Mouse (Mus musculus) brain, embryonic 14.5 days (tissue): ENCODE results near the gene Wap. TPM values are rescaled to one million over a fixed set of nuclear protein-coding genes. Genes with fewer than 3 reads are reported as not detected.

ENCODE experiments used
- DNase-seq: peaks from one replicate; pipeline ENCODE4 v3.0.0-alpha.2; 2011; ENCODE audit warnings: low read depth
- CTCF ChIP-seq: fragments of 200-500 bp; IDR thresholded peaks from 2 replicates; pipeline ENCODE4 v1.5.1; 2012; ENCODE audit warnings: inconsistent platforms, mild to moderate bottlenecking, moderate library complexity, borderline replicate concordance; ENCODE audit not compliant: insufficient read depth, insufficient read length; ENCODE audit errors: extremely low read depth
- POLR2A ChIP-seq: fragments of 200-500 bp; IDR thresholded peaks from 2 replicates; pipeline ENCODE4 v1.6.1; 2012; ENCODE audit warnings: mild to moderate bottlenecking, inconsistent platforms, borderline replicate concordance; ENCODE audit not compliant: poor library complexity, insufficient read depth, insufficient read length, severe bottlenecking; ENCODE audit errors: extremely low read depth
- polyA plus RNA-seq: library from polyadenylated mRNA; depleted of rRNA; stranded (reverse); fragments of >200 nt; gene quantifications from 2 replicates; pipeline ENCODE4 v1.2.3, GENCODE M21; 2012; rRNA removed

Wap gene
- not detected in 2 replicates for polyA plus RNA-seq

DNA sequence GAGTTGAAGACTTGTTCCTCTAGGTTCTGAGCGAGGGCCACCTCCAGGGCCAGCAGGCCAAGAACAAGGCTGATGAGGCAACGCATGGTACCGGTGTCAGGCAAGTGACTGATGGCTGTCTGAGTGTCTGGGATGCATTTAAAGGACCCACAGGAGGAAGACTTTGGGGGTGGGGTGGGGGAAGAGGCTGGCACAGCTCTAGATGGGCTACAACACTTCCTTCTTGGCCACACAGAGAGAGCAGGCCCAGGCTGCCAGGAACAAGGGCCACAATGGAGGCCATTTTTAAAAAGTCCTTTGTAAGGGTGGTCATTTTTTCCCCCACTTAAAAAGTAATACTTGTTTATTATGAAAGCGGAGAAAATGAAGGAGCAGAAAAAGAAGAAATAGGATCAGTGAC is at the start of gene Wap:
Gene Wap (minus strand): TSS at position 101 of the 400 bp plus-strand sequence.
- no peak for TF ChIP-seq POLR2A
- TF ChIP-seq CTCF, result no peak
- DNase-seq, result no peak

DNA sequence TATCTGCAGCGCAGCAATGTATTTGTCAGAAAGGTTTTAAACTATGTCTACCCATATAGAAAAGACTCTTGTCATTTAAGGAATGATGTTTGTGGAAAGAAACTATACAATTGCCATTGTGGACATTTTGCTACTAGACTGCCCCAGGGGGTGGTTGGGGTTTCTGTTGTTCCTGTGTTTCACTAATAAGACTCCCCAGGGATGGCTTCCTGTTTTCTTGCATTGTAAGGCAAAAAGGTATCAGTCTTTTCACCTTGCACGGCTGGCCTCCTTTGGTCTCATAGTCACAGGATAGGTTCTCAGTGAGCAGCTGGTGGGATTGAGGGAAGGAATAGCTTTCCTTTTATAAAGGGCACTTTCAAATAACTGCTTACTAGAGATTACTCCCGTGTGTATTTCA is 46.3 kb upstream of the Wap start:
- DNase-seq, result no peak
- TF ChIP-seq POLR2A, result no peak
- TF ChIP-seq CTCF, result no peak

DNA sequence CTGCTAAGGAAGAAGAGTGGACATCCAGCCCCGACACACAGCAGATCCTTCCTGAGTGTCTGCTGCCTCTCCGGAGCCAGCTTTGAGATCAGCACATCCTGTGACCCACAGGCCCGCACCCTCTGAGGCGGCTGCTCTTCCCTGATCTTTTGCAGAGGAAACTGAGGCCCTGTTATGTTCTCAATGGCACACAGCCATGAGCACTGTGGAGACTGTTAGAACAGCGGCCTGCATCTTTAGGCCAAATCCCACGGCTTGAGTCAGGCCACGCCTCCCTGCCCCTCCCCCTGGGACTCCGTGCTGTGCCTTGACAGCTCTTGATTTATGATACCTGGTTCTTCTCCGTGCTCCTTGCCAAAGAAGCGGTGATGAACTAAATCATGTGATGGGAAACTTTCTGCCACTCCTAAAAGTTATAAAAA is 42.0 kb upstream of the Wap start:
- TF ChIP-seq CTCF (no peak), POLR2A (no peak)
- peak; percentile 11 for DNase-seq

DNA sequence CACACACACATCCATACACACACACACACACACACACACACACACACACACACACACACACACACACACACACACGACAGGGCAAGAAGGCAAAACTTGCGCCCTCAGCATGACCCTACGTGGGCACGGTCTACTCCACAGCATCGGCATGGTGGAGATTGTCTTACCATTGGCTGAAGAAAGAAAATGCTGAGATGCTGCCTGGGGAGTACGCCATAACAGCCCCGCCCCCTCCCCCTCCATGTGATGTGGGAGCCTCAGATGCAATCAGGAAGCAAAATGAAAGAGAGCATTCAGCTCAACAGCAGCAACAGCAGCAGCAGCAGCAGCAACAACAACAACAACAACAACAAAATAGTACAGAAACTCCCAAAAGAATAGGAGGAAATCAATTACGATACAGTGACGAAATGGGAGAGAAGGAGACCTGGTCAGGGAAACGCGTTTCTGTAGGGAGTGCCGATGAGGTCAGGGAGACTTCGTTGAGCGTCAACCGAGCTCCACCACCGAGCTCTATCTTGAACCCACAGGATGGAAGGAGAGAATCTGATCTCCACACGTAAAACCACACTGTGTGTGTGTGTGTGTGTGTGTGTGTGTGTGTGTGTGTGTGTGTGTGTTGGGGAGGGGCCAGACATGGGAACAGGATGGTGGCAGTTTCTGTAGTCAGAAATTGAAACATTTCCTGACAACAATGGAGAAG is 41.4 kb upstream of the Wap start:
- TF ChIP-seq POLR2A, result no peak

DNA sequence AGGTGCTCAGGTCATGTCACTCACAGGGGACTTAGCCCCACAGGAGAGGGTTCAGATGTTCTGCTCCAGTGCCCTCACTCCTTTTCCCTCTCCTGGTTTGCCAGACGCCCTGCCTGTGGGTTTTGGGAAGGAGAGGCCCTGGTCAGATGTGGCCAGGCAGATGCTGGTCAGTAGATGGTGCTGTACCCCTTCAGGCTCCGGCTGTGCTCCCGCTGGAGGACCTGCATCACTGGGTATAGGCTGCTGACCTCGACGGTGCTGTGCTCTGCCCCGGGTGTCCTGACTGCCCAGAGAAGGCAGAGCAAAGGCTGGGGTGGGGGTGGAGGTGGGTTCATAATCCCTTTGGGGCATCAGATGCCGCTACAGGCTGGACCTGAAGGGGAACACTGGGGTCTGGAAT is 39.1 kb upstream of the Wap start:
- DNase-seq, result peak; percentile 30
- TF ChIP-seq CTCF (peak; percentile 53), POLR2A (no peak)

More for the DNA sequence above, 41.4 kb upstream of the Wap start:
- DNase-seq, result no peak

DNA sequence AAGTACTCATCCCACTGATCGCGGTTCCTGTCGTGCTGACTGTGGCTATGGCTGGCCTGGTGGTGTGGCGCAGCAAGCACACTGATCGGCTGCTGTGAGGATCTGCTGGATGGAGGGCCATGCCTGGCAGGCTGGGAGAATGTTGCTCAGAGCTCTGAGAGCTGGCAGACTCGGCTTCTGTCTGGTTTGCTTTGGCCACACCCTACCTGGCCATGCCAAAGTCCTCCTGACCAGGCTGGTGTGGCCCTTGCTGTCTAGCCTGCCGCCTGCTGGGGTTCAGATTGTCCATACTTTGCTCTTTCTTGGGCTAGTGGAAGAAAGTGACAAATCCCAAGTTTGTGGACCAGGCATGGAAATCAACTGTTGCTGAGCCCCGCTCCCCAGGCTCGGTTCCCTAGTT is 38.2 kb upstream of the Wap start:
- no peak for DNase-seq

DNA sequence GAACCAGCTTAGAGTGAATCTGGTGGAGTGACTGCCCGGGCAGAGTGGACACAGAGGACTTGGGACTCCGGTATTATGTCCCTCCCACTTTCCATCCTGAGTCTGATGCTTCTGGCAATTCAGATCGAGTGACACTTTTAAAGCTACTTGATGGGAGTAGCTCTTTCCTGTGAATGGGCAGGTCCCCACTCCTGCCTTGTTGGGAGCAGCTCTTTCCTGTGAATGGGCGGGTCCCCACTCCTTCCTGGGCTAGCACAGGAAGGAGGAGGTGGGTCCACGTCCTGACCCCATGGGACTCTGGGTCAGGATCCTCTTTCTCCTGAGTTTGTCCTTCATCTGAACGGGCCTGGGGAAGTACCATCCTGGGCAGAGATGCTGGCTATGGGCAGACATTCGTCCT is 37.0 kb upstream of the Wap start:
- no peak for DNase-seq
- TF ChIP-seq POLR2A (no peak), CTCF (no peak)

More for the DNA sequence above, 38.2 kb upstream of the Wap start:
- TF ChIP-seq CTCF (no peak), POLR2A (no peak)

DNA sequence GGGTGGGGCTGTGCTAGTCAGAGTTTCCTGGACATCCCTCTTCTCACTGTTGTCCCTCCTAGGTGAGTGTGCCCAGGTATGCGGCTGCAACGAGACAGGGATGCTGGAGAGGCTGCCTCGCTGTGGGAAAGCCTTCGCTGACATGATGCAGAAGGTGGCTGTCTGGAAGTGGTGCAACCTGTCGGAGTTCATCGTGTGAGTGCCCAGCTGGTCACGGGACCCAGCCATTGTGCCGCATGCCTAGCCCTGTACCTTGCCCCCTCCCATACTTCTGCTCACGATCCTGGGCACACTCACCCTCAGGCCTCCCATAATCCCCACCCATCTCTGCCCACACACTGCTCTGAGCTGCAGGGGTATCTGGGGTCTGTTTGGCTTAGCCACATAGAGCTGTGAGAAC is 36.3 kb upstream of the Wap start:
- no peak for DNase-seq
- TF ChIP-seq CTCF (no peak), POLR2A (no peak)

DNA sequence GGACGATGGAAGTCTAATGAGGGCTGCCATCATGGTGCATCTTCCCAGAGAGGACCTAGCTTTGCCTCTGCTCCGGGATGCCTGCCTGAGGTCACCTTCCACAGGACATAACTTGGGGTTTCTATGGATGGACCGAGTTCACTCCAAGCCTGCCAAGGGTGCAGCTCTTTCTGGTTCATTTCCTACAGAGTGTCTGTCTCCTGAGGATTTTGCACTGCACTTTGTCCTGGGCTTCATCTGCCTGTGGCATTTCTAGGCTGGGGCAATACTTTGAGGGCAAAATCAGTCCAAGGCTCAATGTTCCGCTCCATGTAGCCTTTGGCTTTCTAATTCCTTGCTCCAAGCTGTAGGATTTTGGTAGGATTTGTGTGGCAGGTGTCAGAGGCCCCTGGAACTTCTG is 32.4 kb upstream of the Wap start:
- no peak for DNase-seq
- TF ChIP-seq CTCF (no peak), POLR2A (no peak)

DNA sequence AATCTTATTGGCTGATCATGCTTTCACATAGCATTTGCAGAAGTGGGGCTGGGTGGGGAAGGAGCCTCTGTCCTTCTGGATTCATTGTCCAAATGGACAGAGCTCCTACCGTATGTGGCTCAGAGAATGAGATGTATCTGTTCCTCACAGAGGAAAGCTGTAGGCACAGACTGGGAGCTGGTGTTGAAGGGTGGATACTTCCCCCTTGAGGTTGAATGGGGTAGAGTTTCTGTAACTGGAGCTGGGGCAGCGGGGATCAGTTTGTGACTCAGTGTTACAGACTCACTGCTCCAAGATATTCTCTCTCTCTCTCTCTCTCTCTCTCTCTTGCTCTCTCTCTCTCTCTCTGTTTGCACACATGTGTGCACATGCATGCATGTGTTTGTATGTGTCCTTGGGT is 31.6 kb upstream of the Wap start:
- TF ChIP-seq CTCF (peak; percentile 14; the same call in 1 of the 2 replicates), POLR2A (no peak)
- no peak for DNase-seq

DNA sequence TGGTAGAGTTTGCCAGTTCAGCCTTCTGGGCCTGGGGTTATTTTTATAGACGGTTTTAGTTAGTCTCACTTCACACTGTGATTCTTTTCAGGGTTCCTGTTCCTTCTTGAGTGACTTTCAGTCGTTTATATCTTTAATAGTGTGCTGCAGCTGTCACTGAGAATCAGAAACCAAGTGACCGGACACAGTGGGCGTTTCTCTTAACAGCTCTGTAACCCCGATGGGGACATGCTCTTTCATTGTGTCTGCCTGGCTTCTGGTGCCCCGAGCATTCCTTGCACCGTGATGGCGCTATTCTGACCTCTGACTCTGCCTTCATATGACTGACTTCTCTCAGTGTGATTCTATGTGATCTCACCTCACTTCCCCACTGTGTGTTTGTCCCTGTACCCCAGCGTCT is 30.6 kb upstream of the Wap start:
- TF ChIP-seq CTCF (no peak), POLR2A (no peak)
- no peak for DNase-seq

DNA sequence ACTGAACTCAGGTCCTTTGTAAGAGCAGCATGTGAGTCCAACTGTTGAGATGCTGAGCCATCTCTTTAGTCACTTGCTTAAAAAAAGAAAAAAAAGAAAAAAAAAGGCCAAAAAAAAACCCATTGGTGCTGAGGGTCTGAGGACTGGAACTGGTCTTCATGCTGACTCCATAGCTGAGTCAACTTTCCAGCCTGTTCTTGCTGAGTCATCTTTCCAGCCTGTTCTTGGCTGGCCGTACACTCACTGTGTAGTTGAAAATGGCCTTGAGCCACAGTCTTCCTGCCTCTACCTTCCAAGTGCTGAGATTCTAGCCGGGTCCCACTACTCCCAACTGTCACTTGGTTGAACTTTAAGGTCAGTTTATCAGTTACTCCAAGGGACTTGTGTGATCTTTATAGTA is 28.2 kb upstream of the Wap start:
- TF ChIP-seq POLR2A (no peak), CTCF (no peak)
- DNase-seq, result no peak

DNA sequence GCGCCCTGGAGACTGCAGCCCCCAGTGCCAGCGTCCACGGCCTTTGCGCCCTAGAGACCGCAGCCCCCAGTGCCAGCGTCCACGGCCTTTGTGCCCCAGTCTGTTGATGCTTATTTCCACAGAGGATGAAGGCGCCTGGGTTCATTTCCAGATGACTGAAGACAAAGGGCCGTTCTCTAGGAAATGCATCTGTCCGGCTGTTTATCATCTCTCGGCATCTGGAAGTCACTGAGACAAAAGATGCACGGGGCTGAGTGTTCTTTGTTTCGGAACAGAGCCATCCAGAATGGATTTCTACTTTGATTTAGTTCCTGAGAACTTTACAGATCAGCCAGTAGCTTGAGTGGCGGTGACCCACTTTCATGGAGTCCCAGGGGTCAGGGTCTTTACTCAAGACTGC is 22.8 kb upstream of the Wap start:
- DNase-seq, result no peak
- TF ChIP-seq POLR2A (no peak), CTCF (no peak)

DNA sequence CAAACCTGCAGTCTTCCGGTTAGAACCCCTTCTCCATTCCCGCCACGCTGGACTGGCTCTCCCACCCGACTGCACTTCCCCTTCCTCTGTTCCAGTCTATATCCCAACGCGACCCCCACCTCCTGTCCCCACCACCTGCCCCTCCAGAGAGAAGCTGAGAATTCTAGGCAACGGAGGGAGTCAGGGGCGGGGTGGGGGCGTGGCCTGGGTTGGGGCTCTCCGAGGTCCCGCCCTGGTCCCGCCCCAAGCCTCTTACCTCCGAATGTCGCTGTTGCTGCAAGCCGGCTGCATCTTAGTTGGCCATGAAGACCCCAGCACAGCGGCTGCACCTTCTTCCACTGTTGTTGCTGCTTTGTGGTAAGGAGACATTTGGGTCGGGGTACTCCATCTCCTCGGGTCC is 19.8 kb upstream of the Wap start, which contains the start of gene Ramp3:
Gene Ramp3 (plus strand): TSS at position 251 of the 400 bp plus-strand sequence.
- peak; percentile 85 for DNase-seq
- TF ChIP-seq CTCF, result no peak
- TF ChIP-seq POLR2A, result no peak
